Mouse (Mus musculus) c-Kit-positive CD71-positive TER-119-positive erythroid progenitor cells, embryonic 14.5 days (primary cell): ENCODE data around the gene Derl2.

Experiments used
- DNase-seq: peaks from one replicate; pipeline ENCODE4 v3.0.0-alpha.2; 2013; ENCODE audit warnings: low spot score

Gene Derl2

DNA sequence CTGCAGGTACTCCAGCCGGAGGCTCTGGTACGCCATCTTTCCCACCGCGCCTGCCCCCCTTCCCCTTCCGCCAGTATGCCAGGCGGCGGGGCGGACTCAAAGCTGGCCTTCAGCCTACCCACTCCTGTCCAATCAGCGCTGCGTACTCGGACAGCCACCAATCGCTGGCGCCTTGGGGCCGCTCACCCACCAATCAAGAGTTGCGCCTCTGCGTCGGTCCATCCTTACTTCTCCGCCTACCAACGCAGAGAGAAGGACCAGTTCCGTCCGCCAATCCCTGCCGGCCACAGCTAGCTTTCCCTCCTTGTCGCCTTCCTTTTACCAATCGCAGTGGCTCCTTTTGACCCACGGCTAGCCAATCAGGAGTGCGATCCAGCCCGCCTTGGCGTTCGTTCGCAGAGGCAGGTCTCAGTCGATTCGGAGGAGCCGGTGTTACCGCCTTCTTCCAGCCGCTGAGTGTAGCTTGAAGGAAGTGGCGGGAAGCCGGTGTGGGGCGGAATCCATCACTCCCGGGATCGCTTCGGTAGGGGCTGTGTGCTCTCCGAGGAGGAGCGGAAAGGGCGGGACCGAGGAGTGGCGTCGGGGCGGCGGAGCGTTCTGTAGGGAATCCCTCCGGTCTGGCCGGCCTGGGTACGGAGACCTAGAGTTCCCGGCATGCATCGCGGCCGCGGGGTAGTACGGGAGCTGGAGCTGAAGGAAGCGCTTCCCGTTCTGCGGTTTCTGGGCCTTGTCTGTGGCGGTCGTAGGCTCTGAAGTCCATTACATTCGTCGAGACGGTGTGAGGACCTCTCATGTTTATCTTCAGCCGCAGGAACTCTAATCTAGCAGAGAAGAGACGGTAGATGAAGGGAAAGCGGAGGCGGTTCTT lies at the start of gene Derl2, which contains the start of gene Mis12:
Gene Derl2 (minus strand): TSS at position 641 of the 868 bp plus-strand sequence.
Gene Mis12 (plus strand): TSS at position 411 of the 868 bp plus-strand sequence.
- peak; percentile 98 for DNase-seq

- DNase-seq, result no peak
Measured at GRCm38 (mm10) chr11:71052554-71052953, 32.9 kb upstream of the Derl2 start.

- DNase-seq, result no peak
Measured at GRCm38 (mm10) chr11:71039526-71040298, 20.1 kb upstream of the Derl2 start.

- DNase-seq, result no peak
Measured at GRCm38 (mm10) chr11:71033163-71033761, 13.6 kb upstream of the Derl2 start, which contains the start of gene 6330403K07Rik. 6330403K07Rik (minus strand) TSS chr11:71033513.

DNA sequence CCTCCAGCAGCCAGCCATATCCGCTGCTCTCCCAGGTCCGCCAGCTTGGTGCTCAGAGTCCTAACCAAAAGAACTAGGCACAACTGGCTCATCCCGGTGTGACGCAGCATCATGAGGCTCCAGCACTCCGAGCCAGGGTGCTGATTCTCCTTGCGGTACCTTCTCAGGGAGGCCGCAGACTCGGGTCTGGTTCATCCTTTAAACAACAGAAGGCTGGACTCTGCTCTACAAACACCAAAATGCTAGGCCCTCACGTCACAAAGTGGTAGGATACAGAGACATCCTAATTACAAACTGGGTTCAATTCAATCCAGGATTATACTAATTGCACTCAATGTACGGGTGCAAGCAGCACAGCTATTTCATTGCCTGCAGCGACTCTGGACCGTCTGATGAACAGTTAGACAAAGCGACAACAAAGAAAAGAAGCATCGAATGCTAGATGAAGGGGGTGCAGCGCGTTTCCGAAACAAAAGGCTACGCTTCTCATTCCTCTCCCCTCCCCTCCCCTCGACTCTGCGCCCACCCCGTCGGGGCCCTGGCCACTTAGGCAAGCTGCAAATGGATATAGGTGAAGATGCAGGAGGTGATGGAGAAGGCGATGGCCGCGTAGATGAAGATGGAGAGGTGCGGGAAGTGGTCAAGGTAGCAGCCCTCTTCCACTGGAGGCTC lies 13.0 kb upstream of the Derl2 start:
- DNase-seq, result no peak

GRCm38 (mm10) chr11:71032070-71032469 lies 12.4 kb upstream of the Derl2 start:
- no peak for DNase-seq

GRCm38 (mm10) chr11:71029403-71030118 lies 9.9 kb upstream of the Derl2 start:
- DNase-seq, result no peak

DNA sequence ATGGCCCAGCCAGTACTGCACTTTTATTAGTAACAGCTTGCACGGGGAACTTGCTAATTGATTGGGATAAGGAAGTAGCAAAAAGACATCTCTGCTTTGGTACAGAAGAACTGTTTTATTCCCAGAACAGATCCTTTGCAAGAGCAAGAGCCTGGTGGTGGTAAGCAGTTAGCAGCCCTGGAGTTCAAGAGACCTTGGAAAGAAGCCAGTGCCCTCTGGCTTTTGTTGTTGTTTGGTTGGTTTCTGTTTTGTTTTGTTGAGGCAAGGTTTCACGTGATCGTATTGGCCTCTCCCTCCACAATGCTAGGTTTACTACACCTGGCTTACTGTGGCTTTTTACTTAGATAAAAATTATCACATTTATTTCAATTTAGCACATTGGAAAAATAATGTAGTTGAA lies 8.6 kb upstream of the Derl2 start:
- no peak for DNase-seq

- no peak for DNase-seq
Measured at GRCm38 (mm10) chr11:71018416-71019200, 1.0 kb downstream of the Derl2 start.

GRCm38 (mm10) chr11:71017051-71017450 lies 2.6 kb downstream of the Derl2 start:
- DNase-seq, result no peak

- DNase-seq, result no peak
Measured at GRCm38 (mm10) chr11:71012743-71013142, 6.9 kb downstream of the Derl2 start.

DNA sequence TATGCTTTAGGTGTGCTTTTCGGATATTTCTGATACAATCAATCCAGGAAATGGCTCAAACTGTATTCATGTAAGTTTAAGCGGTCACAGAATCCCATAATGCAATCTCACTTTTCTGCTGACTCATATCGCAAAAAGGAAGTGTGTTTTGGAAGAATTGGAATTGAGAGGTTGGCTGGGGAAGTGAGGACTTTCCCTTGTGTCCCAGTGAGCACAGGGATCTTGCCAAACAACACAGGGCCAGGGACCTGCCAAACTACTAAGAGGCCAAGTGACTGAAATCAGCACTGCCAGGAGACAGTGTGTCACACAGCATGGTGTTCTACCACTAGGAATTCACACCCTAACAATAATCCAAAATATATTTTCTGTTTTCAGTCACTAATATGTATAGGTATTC lies 11.3 kb downstream of the Derl2 start:
- DNase-seq, result no peak

- no peak for DNase-seq
Measured at GRCm38 (mm10) chr11:71007831-71008230, 11.8 kb downstream of the Derl2 start.

DNA sequence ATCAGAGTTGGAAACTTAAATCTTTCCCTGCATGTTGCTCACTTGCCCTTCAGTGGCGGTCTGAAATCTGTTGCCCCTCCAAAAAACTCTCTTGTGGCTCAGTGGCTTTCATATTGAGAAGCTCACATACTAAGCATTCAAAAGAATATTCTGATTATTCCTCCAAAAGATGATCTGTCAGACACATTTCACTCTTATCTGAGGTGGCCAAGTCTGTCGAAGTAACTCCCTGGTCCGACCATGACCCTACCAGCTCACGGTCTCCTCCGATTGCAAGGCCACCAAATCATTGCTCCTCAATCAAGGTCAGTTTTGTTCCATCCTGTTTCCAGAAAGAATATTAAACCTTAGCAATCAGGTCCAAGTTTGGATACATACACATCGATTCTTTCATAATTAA lies 12.6 kb downstream of the Derl2 start:
- no peak for DNase-seq

- peak; percentile 28 for DNase-seq
Measured at GRCm38 (mm10) chr11:71005046-71005445, 14.6 kb downstream of the Derl2 start.

GRCm38 (mm10) chr11:71004316-71004773 lies 15.3 kb downstream of the Derl2 start, which contains the start of gene Dhx33:
Dhx33 (minus strand) TSS chr11:71004437.
- peak; percentile 96 for DNase-seq

GRCm38 (mm10) chr11:71003611-71004315 lies 15.9 kb downstream of the Derl2 start:
- peak; percentile 49 for DNase-seq

- DNase-seq, result no peak
Measured at GRCm38 (mm10) chr11:71001167-71001566, 18.5 kb downstream of the Derl2 start.

DNA sequence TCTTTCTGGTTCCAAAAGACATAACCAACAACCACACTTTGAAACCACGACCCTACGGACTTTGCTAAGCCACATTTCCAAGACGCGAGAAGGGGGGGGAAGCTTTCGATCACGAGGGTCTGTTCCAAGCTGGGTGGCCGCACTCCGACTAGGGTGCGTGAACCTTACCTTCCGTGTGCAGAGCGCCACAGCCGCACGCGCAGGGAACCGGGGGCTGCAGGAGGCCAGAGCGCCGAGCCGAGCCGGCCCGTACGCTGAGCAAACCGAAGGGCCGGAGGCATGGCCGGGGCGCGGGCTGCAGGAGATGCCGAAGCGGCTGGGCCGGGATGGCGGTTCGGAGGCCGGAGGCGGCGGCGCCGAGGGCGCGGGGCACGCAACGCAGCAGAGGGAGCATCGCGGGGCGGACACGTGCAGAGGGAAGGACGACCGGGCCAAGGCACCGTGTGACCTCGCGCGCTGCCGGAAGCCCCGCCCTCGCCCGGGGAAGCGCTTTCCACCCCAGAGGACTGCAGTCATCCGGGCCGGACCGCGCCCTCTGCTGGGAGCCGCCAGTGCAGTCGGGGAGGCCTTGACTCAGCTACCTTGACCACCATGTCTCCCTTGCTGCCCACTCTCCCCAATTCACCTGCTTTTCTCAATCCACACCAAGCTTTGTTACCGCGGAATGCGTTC lies 36.9 kb downstream of the Derl2 start, which contains the start of gene C1qbp:
Gene C1qbp (minus strand): TSS at position 470 of the 672 bp plus-strand sequence.
- peak; percentile 86 for DNase-seq
